Mouse (Mus musculus): Measurements from ENCODE around the gene Cngb1. TPM values are rescaled to one million over a fixed set of nuclear protein-coding genes. Genes with fewer than 3 reads are reported as not detected.
A peak's percentile ranks its signal among the peaks of the same experiment; 100 is the strongest.

The Cngb1 gene
- polyA plus RNA-seq, 1 experiment from 2014 or later, result 0.66 TPM

GRCm38 (mm10) chr8:95221045-95221444 lies 85.3 kb downstream of the Cngb1 start:
- WGBS, result 20% methylated on average over 2 of the region's 2 CpGs
- Histone ChIP-seq H3K27ac (ENCODE audit: low read length) (no peak overlapping the region), H3K27me3 (ENCODE audit: control insufficient read depth, insufficient read depth, low read length) (no peaks in the 10 kb centered on the region), H3K4me2 (ENCODE audit: low read depth, low read length) (no peak overlapping the region), H3K36me3 (ENCODE audit: control insufficient read depth, insufficient read depth) (no peaks in the 10 kb centered on the region), H3K9me3 (replicated peaks; ENCODE audit: control insufficient read depth, low read length) (no peaks in the 10 kb centered on the region), H3K4me3 (ENCODE audit: low read length) (no peak overlapping the region), H3K4me1 (ENCODE audit: control insufficient read depth, insufficient read depth, low read length) (peaks cover 8% of the 10 kb centered on the region; the same call in 1 of the 2 replicates), H3K9ac (ENCODE audit: low read length) (no peak overlapping the region)
- ATAC-seq (replicated peaks; ENCODE audit: extremely low read depth, insufficient read depth, low FRiP score), result no peak

GRCm38 (mm10) chr8:95220571-95220998 lies 85.8 kb downstream of the Cngb1 start:
- Histone ChIP-seq H3K36me3 (ENCODE audit: control insufficient read depth, insufficient read depth) (no peaks in the 10 kb centered on the region), H3K9me3 (replicated peaks; ENCODE audit: control insufficient read depth, low read length) (no peaks in the 10 kb centered on the region), H3K4me1 (ENCODE audit: control insufficient read depth, insufficient read depth, low read length) (peaks cover 10% of the 10 kb centered on the region; the same call in 1 of the 2 replicates), H3K27ac (ENCODE audit: low read length) (no peak overlapping the region), H3K4me2 (ENCODE audit: low read depth, low read length) (no peak overlapping the region), H3K9ac (ENCODE audit: low read length) (no peak overlapping the region), H3K4me3 (ENCODE audit: low read length) (no peak overlapping the region), H3K27me3 (ENCODE audit: control insufficient read depth, insufficient read depth, low read length) (no peaks in the 10 kb centered on the region)
- no peak for ATAC-seq (replicated peaks; ENCODE audit: extremely low read depth, insufficient read depth, low FRiP score)
- WGBS, result 47% methylated on average over 7 of the region's 7 CpGs

- Histone ChIP-seq H3K9me3 (replicated peaks; ENCODE audit: control insufficient read depth, low read length) (no peaks in the 10 kb centered on the region), H3K4me3 (ENCODE audit: low read length) (no peak overlapping the region), H3K4me2 (ENCODE audit: low read depth, low read length) (no peak overlapping the region), H3K27me3 (ENCODE audit: control insufficient read depth, insufficient read depth, low read length) (no peaks in the 10 kb centered on the region), H3K36me3 (ENCODE audit: control insufficient read depth, insufficient read depth) (no peaks in the 10 kb centered on the region), H3K4me1 (ENCODE audit: control insufficient read depth, insufficient read depth, low read length) (peaks cover 17% of the 10 kb centered on the region; the same call in 1 of the 2 replicates), H3K9ac (ENCODE audit: low read length) (no peak overlapping the region), H3K27ac (ENCODE audit: low read length) (no peak overlapping the region)
- WGBS, result 84% methylated on average over 8 of the region's 8 CpGs
- no peak for ATAC-seq (replicated peaks; ENCODE audit: extremely low read depth, insufficient read depth, low FRiP score)
These were observed 86.8 kb downstream of the Cngb1 start for GRCm38 (mm10) chr8:95219623-95220022.

- 69% methylated on average over 11 of the region's 11 CpGs for WGBS
- Histone ChIP-seq H3K36me3 (ENCODE audit: control insufficient read depth, insufficient read depth) (no peaks in the 10 kb centered on the region), H3K4me1 (ENCODE audit: control insufficient read depth, insufficient read depth, low read length) (peaks cover 22% of the 10 kb centered on the region; the same call in 1 of the 2 replicates), H3K27ac (ENCODE audit: low read length) (no peak overlapping the region), H3K9me3 (replicated peaks; ENCODE audit: control insufficient read depth, low read length) (no peaks in the 10 kb centered on the region), H3K9ac (ENCODE audit: low read length) (no peak overlapping the region), H3K4me3 (ENCODE audit: low read length) (no peak overlapping the region), H3K4me2 (ENCODE audit: low read depth, low read length) (no peak overlapping the region), H3K27me3 (ENCODE audit: control insufficient read depth, insufficient read depth, low read length) (no peaks in the 10 kb centered on the region)
- ATAC-seq (replicated peaks; ENCODE audit: extremely low read depth, insufficient read depth, low FRiP score), result no peak
These were observed 90.5 kb downstream of the Cngb1 start for GRCm38 (mm10) chr8:95215709-95216360.

GRCm38 (mm10) chr8:95209924-95210323 lies 96.5 kb downstream of the Cngb1 start:
- Histone ChIP-seq H3K36me3 (ENCODE audit: control insufficient read depth, insufficient read depth) (no peaks in the 10 kb centered on the region), H3K4me2 (ENCODE audit: low read depth, low read length) (peak overlapping the region; percentile 8; the same call in 1 of the 2 replicates), H3K4me1 (ENCODE audit: control insufficient read depth, insufficient read depth, low read length) (peaks cover 24% of the 10 kb centered on the region), H3K9ac (ENCODE audit: low read length) (0 out of 2 replicates have a peak overlapping the region, but pooled peaks have one; percentile 33), H3K9me3 (replicated peaks; ENCODE audit: control insufficient read depth, low read length) (no peaks in the 10 kb centered on the region), H3K27me3 (ENCODE audit: control insufficient read depth, insufficient read depth, low read length) (no peaks in the 10 kb centered on the region), H3K27ac (ENCODE audit: low read length) (peak overlapping the region; percentile 76), H3K4me3 (ENCODE audit: low read length) (no peak overlapping the region; the same call in 1 of the 2 replicates)
- peak; percentile 60 for ATAC-seq (replicated peaks; ENCODE audit: extremely low read depth, insufficient read depth, low FRiP score)
- WGBS, result 34% methylated on average over 11 of the region's 11 CpGs

- H3K9me3 ChIP-seq (replicated peaks; ENCODE audit: control insufficient read depth, low read length), result no peaks in the 10 kb centered on the region
- WGBS, result 18% methylated on average over 8 of the region's 8 CpGs
These were observed 100.4 kb downstream of the Cngb1 start for GRCm38 (mm10) chr8:95205946-95206345.

GRCm38 (mm10) chr8:95204039-95204380 lies 102.4 kb downstream of the Cngb1 start:
- H3K9me3 ChIP-seq (replicated peaks; ENCODE audit: control insufficient read depth, low read length), result no peaks in the 10 kb centered on the region
- 18% methylated on average over 10 of the region's 10 CpGs for WGBS
- H3K9ac ChIP-seq (ENCODE audit: low read length), result no peak overlapping the region
- H3K4me2 ChIP-seq (ENCODE audit: low read depth, low read length), result peak overlapping the region; percentile 32
- no peaks in the 10 kb centered on the region for H3K27me3 ChIP-seq (ENCODE audit: control insufficient read depth, insufficient read depth, low read length)
- H3K4me3 ChIP-seq (ENCODE audit: low read length), result no peak overlapping the region
- peak; percentile 63 for ATAC-seq (replicated peaks; ENCODE audit: extremely low read depth, insufficient read depth, low FRiP score)
- H3K4me1 ChIP-seq (ENCODE audit: control insufficient read depth, insufficient read depth, low read length), result no peaks in the 10 kb centered on the region
- H3K27ac ChIP-seq (ENCODE audit: low read length), result no peak overlapping the region
- H3K36me3 ChIP-seq (ENCODE audit: control insufficient read depth, insufficient read depth), result no peaks in the 10 kb centered on the region

More at GRCm38 (mm10) chr8:95205946-95206345, 100.4 kb downstream of the Cngb1 start:
- H3K27ac ChIP-seq (ENCODE audit: low read length), result peak overlapping the region; percentile 19; the same call in 1 of the 2 replicates
- H3K4me3 ChIP-seq (ENCODE audit: low read length), result no peak overlapping the region
- H3K4me2 ChIP-seq (ENCODE audit: low read depth, low read length), result no peak overlapping the region
- no peak for ATAC-seq (replicated peaks; ENCODE audit: extremely low read depth, insufficient read depth, low FRiP score)
- no peaks in the 10 kb centered on the region for H3K27me3 ChIP-seq (ENCODE audit: control insufficient read depth, insufficient read depth, low read length)
- no peak overlapping the region for H3K9ac ChIP-seq (ENCODE audit: low read length)
- H3K4me1 ChIP-seq (ENCODE audit: control insufficient read depth, insufficient read depth, low read length), result peaks cover 14% of the 10 kb centered on the region
- H3K36me3 ChIP-seq (ENCODE audit: control insufficient read depth, insufficient read depth), result no peaks in the 10 kb centered on the region

GRCm38 (mm10) chr8:95203326-95204038 lies 102.9 kb downstream of the Cngb1 start:
- no peak overlapping the region for H3K4me2 ChIP-seq (ENCODE audit: low read depth, low read length)
- H3K9me3 ChIP-seq (replicated peaks; ENCODE audit: control insufficient read depth, low read length), result no peaks in the 10 kb centered on the region
- no peaks in the 10 kb centered on the region for H3K27me3 ChIP-seq (ENCODE audit: control insufficient read depth, insufficient read depth, low read length)
- no peak overlapping the region for H3K9ac ChIP-seq (ENCODE audit: low read length)
- H3K4me1 ChIP-seq (ENCODE audit: control insufficient read depth, insufficient read depth, low read length), result no peaks in the 10 kb centered on the region
- no peak for ATAC-seq (replicated peaks; ENCODE audit: extremely low read depth, insufficient read depth, low FRiP score)
- 54% methylated on average over 9 of the region's 9 CpGs for WGBS
- no peak overlapping the region for H3K4me3 ChIP-seq (ENCODE audit: low read length)
- H3K36me3 ChIP-seq (ENCODE audit: control insufficient read depth, insufficient read depth), result no peaks in the 10 kb centered on the region
- no peak overlapping the region for H3K27ac ChIP-seq (ENCODE audit: low read length)

- Histone ChIP-seq H3K36me3 (ENCODE audit: control insufficient read depth, insufficient read depth) (no peaks in the 10 kb centered on the region), H3K4me2 (ENCODE audit: low read depth, low read length) (no peak within 1 kb of the TSS), H3K4me3 (ENCODE audit: low read length) (no peak within 1 kb of the TSS), H3K9ac (ENCODE audit: low read length) (no peak within 1 kb of the TSS), H3K27ac (ENCODE audit: low read length) (no peak within 1 kb of the TSS), H3K9me3 (replicated peaks; ENCODE audit: control insufficient read depth, low read length) (no peaks in the 10 kb centered on the region), H3K27me3 (ENCODE audit: control insufficient read depth, insufficient read depth, low read length) (no peaks in the 10 kb centered on the region), H3K4me1 (ENCODE audit: control insufficient read depth, insufficient read depth, low read length) (no peaks in the 10 kb centered on the region)
- ATAC-seq (replicated peaks; ENCODE audit: extremely low read depth, insufficient read depth, low FRiP score), result no peak
- WGBS, result 53% methylated on average over 14 of the region's 14 CpGs
These were observed 103.6 kb downstream of the Cngb1 start, which contains the start of gene Kifc3 for GRCm38 (mm10) chr8:95202649-95203275. TSS of gene Kifc3 (minus strand) at chr8:95202812.

Data from heart, embryonic 16.5 days (tissue).